Mouse (Mus musculus) WW6 (cell line): Measurements from ENCODE around the gene Tomm34.

ENCODE experiments used
- DNase-seq: peaks from one replicate; pipeline ENCODE4 v3.0.0-alpha.2; 2013; ENCODE audit warnings: low read depth, low spot score

Gene Tomm34

DNA sequence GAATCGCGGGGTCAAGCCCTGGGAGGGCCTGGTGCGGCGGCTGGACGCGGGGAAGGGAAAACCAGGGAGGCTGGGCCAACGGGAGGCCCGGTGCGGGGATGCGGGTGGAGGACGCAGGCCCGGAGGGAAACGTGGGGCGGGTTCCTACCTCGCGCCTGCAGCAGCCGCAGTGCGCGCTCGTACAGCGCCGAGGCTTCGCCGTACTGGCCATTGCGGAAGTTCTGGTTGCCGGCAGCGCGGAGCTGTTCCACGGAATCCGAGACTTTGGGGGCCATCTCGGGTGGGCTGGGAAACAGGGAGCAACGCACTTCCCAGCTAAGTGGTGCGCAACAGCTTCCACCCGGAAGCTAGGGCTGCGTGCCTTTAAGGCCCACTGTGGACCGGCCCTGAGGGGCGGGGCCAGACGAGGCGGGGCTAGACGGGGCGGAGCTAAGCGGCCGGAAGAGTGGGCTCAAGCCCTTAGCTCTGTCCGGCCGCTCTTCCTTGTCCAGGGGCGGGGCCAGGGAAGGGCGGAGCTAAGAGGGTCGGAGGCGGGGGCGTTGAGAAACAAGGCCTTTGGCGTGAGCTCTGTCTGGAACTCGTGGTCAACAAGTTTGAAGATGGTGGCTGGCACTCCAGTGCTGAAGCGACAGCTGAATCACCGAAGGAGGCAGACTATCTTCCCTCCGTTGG, at the start of gene Tomm34:
Tomm34 (minus strand) TSS at position 405 of the 672 bp plus-strand sequence.
- DNase-seq: peak; percentile 91

DNA sequence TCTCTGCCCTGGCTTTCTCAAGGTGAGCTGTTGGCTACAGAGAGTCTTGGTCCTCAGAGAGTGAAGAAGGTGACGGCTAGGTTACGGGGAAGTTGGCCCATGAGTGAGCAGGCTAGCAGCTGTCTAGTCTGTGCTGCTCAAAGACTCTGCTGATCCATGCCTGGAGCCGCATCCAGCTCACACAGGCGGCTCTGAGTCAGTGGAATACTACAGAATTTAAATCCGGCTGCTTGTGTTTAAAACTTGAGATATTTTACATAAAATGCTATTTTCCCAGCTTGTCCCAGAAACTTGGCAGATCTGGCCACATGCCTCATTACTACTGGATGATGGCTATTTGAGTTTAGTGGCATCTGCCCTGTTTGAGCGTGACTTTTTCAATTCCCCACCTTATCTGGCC, 48.5 kb upstream of the Tomm34 start:
- no peak for DNase-seq

DNA sequence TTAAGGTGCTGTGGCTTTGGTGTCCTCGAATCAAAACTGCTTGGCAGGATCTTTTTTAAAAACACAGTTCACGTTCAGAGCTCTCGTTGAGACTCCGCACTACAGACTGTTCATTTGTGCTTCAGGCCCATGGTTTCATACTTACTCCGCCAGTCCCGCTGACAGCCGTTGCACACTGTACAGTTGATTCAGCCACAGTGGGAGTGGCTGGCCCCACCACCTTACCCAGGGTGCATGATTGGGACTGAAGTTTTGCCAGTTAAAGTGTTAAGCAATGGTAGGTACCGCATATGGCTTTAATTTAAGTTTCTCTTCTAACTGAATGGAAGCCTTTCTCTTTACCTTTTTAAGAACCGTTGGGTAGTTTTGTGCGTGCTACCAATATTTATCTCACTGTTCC, 44.6 kb upstream of the Tomm34 start:
- no peak for DNase-seq

GRCm38 (mm10) chr2:164114051-164114450, 43.1 kb upstream of the Tomm34 start:
- DNase-seq: no peak

DNA sequence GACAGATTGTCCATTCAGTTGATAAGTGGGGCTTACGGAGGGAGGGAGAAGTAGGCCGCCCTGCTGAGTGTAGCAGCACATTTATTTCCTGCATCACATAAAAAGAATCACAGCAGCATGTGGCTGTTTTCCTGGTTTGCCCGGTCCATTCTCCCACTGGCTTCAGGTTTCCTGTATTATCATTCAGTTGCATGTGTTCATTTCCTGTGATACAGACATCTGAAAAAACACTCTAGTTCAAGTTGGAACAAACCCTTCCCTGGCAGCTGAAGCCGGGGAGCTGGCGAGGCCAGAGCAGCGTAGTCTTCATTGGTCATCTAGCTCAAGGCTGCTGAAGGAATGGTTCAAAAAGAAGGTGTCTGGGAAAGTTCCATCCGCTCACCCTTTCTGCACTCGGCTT, 40.6 kb upstream of the Tomm34 start:
- no peak for DNase-seq

DNA sequence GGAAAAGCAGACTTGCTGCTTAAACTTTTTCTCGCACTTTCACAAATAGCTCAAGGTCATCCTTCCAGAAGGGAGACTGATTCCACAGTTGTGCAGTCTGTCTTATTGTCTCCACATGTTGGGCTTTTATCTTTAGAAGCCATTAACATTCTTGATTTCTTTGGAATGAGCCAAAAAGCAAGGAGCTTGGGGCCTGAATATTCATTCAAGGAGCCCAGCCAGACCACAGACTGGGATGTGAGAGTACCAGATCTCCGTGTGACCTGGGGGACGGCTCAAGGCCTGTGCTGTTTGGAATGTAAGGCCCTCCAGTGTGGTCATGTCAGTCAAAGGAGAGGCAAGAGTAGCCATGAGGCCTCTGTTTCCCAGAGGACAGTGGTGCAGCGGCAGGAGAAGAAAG, 37.5 kb upstream of the Tomm34 start:
- DNase-seq: no peak

DNA sequence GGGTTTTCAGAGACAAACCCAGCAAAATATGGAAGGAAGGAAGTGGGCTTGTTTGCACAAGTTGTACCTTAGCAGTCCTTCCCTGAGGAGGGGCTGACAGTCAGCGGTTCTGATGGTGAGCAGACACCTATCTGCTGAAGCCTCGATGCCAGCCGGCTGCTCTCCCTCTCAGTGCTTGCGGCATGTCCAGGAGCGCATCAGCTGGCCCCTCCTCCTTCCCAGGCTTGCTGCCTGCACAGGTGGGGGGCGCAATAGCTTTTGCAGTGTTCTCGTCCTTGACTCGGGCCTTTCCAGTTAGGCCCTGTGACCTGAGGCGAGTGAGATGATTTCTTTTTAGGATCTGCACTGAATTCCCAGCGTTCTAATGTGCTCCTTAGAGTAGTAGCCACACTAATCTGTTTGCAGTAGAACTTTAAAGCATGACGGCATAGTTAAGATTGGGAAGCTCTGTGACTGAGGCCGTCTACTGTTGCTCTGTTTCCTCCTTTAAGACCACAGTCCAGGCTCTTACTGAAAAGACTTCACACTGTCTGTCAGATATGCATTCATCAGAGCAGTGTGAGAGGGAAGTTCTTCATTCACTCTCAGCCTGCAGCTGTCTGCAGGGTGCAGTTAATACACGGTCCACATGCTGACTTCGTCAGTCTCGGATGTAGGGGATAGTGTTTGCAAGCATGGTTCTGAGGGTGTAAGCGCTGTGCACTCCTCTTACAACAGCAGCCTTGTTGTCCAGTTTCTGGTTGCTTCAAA, 36.3 kb upstream of the Tomm34 start:
- DNase-seq: no peak

- no peak for DNase-seq
Observed at GRCm38 (mm10) chr2:164106287-164107035, 35.5 kb upstream of the Tomm34 start.

- no peak for DNase-seq
Observed at GRCm38 (mm10) chr2:164103501-164103900, 32.5 kb upstream of the Tomm34 start.

DNA sequence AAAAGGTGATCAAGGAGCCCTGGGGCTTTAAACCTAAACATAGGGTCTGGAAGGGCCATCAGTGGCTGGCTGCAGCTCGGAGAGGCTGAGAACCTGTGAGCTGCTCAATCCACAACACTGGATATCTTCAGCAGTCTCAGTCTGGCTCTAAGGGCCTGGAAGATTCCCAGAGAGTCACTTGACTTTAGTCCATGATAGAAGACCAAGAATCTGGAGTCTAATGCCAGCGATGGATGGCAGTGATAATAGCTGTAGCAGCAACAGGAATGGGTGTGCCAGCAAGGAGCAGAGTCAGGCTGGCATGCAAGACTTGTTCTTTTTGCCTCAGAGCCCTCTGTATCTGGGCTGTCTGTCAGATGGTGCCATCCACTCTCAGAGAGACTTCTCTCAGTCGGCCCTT, 31.4 kb upstream of the Tomm34 start:
- no peak for DNase-seq

GRCm38 (mm10) chr2:164101936-164102335, 31.0 kb upstream of the Tomm34 start:
- DNase-seq: no peak

DNA sequence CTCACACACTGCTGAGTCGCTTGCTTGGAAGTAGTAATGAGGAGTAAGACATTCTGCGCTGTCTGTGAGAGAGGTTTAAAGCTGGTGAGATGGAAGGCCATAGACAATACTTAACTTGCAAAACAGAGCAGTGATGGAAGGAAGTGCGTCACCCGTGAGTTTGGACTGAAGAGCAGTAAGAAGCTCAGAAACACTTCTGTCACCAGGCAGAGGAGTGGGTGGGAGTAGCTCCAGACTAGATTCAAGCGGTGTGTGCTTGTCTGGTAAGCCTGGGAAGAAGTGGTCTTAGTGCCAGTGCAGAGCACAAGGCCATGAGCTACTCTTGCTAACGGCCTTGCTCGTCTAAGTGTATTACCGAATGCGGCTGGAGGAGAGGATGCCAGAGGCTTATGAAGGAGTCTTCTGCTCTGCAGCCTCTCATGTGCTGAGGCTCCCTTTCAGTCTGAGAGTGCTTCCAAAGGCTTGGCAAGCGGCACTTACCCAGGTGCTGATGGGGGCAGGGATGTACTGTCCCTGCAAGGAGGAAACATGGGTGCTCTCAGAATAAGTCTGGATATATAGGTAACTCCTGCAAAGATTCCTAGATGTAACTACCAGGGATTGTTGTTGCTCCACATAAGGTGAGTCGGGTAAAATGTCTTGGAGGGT, 27.8 kb upstream of the Tomm34 start:
- DNase-seq: no peak

- no peak for DNase-seq
Observed at GRCm38 (mm10) chr2:164094152-164094551, 23.2 kb upstream of the Tomm34 start.

DNA sequence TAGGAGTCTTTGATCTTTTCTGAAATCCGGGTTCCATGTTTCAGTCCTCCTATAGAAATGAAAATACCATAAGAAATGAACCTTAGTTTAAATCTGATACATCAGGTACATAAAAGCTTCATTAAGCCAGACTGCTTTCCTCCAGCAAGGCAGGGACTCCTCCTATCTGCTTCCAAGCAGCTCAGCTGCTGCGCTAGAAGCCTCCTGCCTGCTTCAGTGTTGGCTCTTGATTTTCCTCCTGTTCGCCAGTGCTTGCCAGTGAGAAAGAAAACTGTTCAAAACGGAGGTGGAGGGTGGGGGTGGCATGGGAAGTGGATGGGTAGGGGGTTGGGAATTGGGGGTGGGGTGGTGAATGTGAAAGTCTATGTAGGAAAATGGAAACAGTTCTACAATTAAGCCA, 18.5 kb upstream of the Tomm34 start:
- DNase-seq: no peak

- DNase-seq: no peak
Observed at GRCm38 (mm10) chr2:164087416-164088017, 16.5 kb upstream of the Tomm34 start.

DNA sequence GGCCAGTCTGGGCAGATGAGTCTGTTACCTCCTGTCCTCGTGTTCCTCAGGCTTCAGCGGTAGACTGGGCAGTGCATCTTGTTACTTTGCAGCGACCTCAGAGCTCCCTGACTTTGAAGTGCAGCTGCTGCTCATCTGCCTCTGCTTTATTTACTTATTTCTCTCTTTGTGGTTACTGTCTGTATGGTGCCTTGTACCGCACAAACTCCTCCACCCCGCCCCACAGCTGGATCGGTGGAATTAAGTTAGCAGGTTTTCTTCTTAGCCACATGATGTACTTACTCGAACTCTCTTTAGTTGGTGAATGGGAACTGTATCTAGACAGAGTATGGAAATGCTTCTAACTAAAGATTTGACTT, 13.4 kb upstream of the Tomm34 start:
- no peak for DNase-seq

DNA sequence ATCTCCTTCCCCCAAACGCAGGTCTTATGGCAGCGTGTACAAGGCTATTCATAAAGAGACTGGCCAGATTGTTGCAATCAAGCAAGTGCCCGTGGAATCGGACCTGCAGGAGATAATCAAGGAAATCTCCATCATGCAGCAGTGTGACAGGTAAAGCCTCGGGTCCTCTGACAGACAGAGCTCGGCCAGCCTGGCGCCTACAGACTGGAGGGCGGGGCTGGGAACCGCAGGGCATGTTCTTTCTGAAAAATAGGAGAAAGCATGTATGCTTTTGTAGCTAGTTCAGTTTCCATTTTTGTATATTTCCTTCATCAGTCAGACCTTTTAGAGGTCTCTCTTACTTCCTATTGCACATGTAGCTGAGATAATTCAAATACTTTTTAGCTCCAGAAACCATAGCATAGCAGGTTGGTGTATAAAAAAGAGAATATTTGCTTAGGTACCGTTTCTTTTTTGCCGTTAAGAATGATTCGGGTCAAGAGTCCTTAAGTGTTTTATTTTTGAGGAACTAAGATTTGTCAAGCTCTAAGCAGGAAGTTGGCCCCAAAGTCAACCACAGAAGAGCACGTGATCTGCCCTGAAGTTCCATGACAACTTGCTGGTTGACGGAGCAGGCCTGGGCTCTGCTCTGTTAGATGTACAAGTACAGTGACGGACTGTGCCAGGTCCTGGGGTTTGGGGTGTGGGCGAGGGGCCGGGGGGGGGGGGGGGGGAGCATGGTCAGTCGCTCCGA, 12.8 kb upstream of the Tomm34 start:
- no peak for DNase-seq

GRCm38 (mm10) chr2:164082175-164082574, 11.2 kb upstream of the Tomm34 start:
- DNase-seq: no peak

DNA sequence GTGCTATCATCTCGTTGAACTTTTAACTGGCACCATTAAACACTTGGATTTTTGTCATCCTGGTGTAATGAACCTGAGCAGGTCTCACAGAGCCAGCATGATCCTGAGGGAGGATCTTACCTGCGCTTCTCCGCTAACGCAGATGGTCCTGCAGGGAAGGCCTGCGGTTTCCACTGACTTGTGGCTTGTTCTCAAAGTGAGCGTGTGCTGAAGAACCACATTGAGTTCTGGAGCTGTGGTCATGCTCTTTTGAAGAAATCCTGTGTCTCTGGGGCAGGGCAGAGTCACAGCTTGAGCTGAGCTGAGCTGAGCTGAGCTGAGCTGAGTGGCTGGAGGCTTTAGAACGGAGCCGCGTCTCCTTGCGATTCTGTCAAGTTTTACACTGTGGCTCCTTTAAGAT, 10.6 kb upstream of the Tomm34 start:
- DNase-seq: no peak

DNA sequence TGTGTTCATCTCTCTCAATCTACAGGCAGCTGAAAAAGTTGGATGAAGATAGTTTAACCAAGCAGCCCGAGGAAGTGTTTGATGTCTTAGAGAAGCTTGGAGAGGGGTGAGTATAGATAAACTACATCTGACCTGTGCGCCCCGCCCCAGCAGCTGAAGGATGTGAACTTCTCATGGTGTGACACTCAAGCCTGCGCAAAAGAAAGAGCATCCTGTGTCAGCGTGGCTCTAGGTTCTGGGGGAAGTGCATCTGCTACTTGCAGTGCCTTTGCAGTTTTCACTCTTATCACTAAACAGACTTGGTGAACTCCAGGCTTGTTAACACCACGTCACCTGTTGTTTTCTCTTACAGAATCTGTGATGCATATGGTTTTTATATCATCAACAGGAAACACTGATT, 8.5 kb upstream of the Tomm34 start:
- no peak for DNase-seq

- no peak for DNase-seq
Observed at GRCm38 (mm10) chr2:164077875-164078274, 6.9 kb upstream of the Tomm34 start.
